Mouse (Mus musculus) kidney, postnatal 0 days (tissue): ENCODE results near the gene Slc35a1. TPM values are rescaled to one million over a fixed set of nuclear protein-coding genes. Genes with fewer than 3 reads are reported as not detected.

Source experiments
- ATAC-seq: fragments of 200-750 bp; cut with Nextera tagmentation; replicated peaks from 2 replicates; pipeline ENCODE4 v1.8.0; 2017; ENCODE audit warnings: low read depth, moderate number of reproducible peaks, moderate TSS enrichment, moderate library complexity; ENCODE audit not compliant: low FRiP score
- DNase-seq: peaks from one replicate; pipeline ENCODE4 v3.0.0-alpha.2; 2016; ENCODE audit warnings: low spot score
- H3K27ac ChIP-seq: fragments of 300-500 bp; sonication (generic); 2 replicates; pipeline ENCODE4 v1.5.1; 2014; ENCODE audit warnings: mild to moderate bottlenecking
- H3K27me3 ChIP-seq: fragments of 300-500 bp; sonication (generic); 2 replicates; pipeline ENCODE4 v1.6.1; 2014; ENCODE audit warnings: low read length, mixed read lengths; ENCODE audit not compliant: insufficient read depth
- H3K36me3 ChIP-seq: fragments of 300-500 bp; sonication (generic); 2 replicates; pipeline ENCODE4 v1.6.1; 2014; ENCODE audit warnings: low read length, mixed read lengths; ENCODE audit not compliant: insufficient read depth
- H3K4me1 ChIP-seq: fragments of 300-500 bp; sonication (generic); replicated peaks from 2 replicates; pipeline ENCODE4 v1.6.1; 2014; ENCODE audit warnings: antibody characterized with exemption, low read length, mixed read lengths; ENCODE audit not compliant: insufficient read depth
- H3K4me2 ChIP-seq: fragments of 300-500 bp; sonication (generic); 2 replicates; pipeline ENCODE4 v1.6.1; 2014; ENCODE audit warnings: mild to moderate bottlenecking, low read length, moderate library complexity, mixed read lengths
- H3K4me3 ChIP-seq: fragments of 300-500 bp; sonication (generic); replicated peaks from 2 replicates; pipeline ENCODE4 v1.5.1; 2014; ENCODE audit warnings: low read depth, low read length
- H3K9ac ChIP-seq: fragments of 300-500 bp; sonication (generic); 2 replicates; pipeline ENCODE4 v1.6.1; 2014; ENCODE audit warnings: low read depth, low read length
- H3K9me3 ChIP-seq: fragments of 300-500 bp; sonication (generic); replicated peaks from 2 replicates; pipeline ENCODE4 v1.6.1; 2016; ENCODE audit warnings: low read length, inconsistent platforms, mixed read lengths
- CTCF ChIP-seq: IDR thresholded peaks from 2 replicates; pipeline ENCODE4 v1.5.1; 2016; ENCODE audit warnings: antibody characterized with exemption, low read depth, mild to moderate bottlenecking, moderate library complexity
- WGBS: fragments of 180-500 bp; shearing (Covaris S2); extraction: QIAGEN DNeasy Blood & Tissue Kit; methylation state at CpG from one replicate; pipeline ENCODE4 v1.1.7; 2014; 5-methylcytosine and 5-hydroxymethylcytosine counted together
- polyA plus RNA-seq: library from polyadenylated mRNA; unstranded; fragments of >200 nt; fragmentation: Nextera tagmentation; extraction: Ambion mirVana; gene quantifications from 2 replicates; pipeline ENCODE4 v1.2.1, GENCODE M21; 2015

Gene Slc35a1
- polyA plus RNA-seq, 1 experiment from 2014 or later: 34.7 TPM

- Histone ChIP-seq H3K27me3 (no peaks in the 10 kb centered on the region), H3K4me2 (no peak overlapping the region), H3K4me1 (no peaks in the 10 kb centered on the region), H3K36me3 (peaks cover 47% of the 10 kb centered on the region), H3K9ac (no peak overlapping the region), H3K27ac (no peak overlapping the region), H3K4me3 (no peak overlapping the region), H3K9me3 (no peaks in the 10 kb centered on the region)
- WGBS: 87% methylated on average over 6 of the region's 6 CpGs
- ATAC-seq (no peak), DNase-seq (no peak)
- TF ChIP-seq CTCF: no peak
Measured at GRCm38 (mm10) chr4:34661927-34662326, 25.3 kb downstream of the Slc35a1 start.

GRCm38 (mm10) chr4:34661514-34661913, 25.7 kb downstream of the Slc35a1 start:
- Histone ChIP-seq H3K27ac (no peak overlapping the region), H3K27me3 (no peaks in the 10 kb centered on the region), H3K36me3 (peaks cover 47% of the 10 kb centered on the region), H3K9ac (no peak overlapping the region), H3K9me3 (no peaks in the 10 kb centered on the region), H3K4me1 (no peaks in the 10 kb centered on the region), H3K4me3 (no peak overlapping the region), H3K4me2 (no peak overlapping the region)
- no peak for TF ChIP-seq CTCF
- WGBS: 96% methylated on average over 2 of the region's 2 CpGs
- DNase-seq (no peak), ATAC-seq (no peak)

GRCm38 (mm10) chr4:34659012-34659411, 28.2 kb downstream of the Slc35a1 start:
- H3K9ac ChIP-seq: no peak overlapping the region
- H3K27ac ChIP-seq: no peak overlapping the region
- WGBS: 71% methylated on average over 2 of the region's 2 CpGs
- no peak for TF ChIP-seq CTCF
- no peak overlapping the region for H3K4me2 ChIP-seq
- no peaks in the 10 kb centered on the region for H3K27me3 ChIP-seq
- DNase-seq (no peak), ATAC-seq (no peak)
- no peaks in the 10 kb centered on the region for H3K9me3 ChIP-seq
- H3K4me3 ChIP-seq: no peak overlapping the region
- peaks cover 50% of the 10 kb centered on the region for H3K36me3 ChIP-seq
- H3K4me1 ChIP-seq: no peaks in the 10 kb centered on the region

GRCm38 (mm10) chr4:34656101-34656500, 31.1 kb downstream of the Slc35a1 start:
- H3K9me3 ChIP-seq: no peaks in the 10 kb centered on the region
- no peak overlapping the region for H3K27ac ChIP-seq
- H3K9ac ChIP-seq: no peak overlapping the region
- WGBS: 94% methylated on average over 10 of the region's 10 CpGs
- H3K4me2 ChIP-seq: no peak overlapping the region
- no peak overlapping the region for H3K4me3 ChIP-seq
- peaks cover 52% of the 10 kb centered on the region for H3K36me3 ChIP-seq
- H3K4me1 ChIP-seq: no peaks in the 10 kb centered on the region
- DNase-seq (no peak), ATAC-seq (no peak)
- H3K27me3 ChIP-seq: no peaks in the 10 kb centered on the region
- no peak for TF ChIP-seq CTCF

GRCm38 (mm10) chr4:34653179-34653578, 34.1 kb downstream of the Slc35a1 start:
- no peak overlapping the region for H3K4me2 ChIP-seq
- DNase-seq: no peak
- H3K9ac ChIP-seq: no peak overlapping the region
- peaks cover 36% of the 10 kb centered on the region for H3K36me3 ChIP-seq
- H3K4me1 ChIP-seq: no peaks in the 10 kb centered on the region
- ATAC-seq: no peak
- no peaks in the 10 kb centered on the region for H3K27me3 ChIP-seq
- no peaks in the 10 kb centered on the region for H3K9me3 ChIP-seq
- no peak overlapping the region for H3K4me3 ChIP-seq
- 87% methylated on average over 7 of the region's 7 CpGs for WGBS
- no peak for TF ChIP-seq CTCF
- no peak overlapping the region for H3K27ac ChIP-seq

- no peaks in the 10 kb centered on the region for H3K27me3 ChIP-seq
- H3K36me3 ChIP-seq: peaks cover 31% of the 10 kb centered on the region
- TF ChIP-seq CTCF: no peak
- no peak overlapping the region for H3K27ac ChIP-seq
- no peak overlapping the region for H3K9ac ChIP-seq
- no peaks in the 10 kb centered on the region for H3K9me3 ChIP-seq
- no peak overlapping the region for H3K4me3 ChIP-seq
- DNase-seq (no peak), ATAC-seq (no peak)
- no peak overlapping the region for H3K4me2 ChIP-seq
- no peaks in the 10 kb centered on the region for H3K4me1 ChIP-seq
Measured at GRCm38 (mm10) chr4:34644779-34645178, 42.5 kb downstream of the Slc35a1 start.

- Histone ChIP-seq H3K9me3 (no peaks in the 10 kb centered on the region), H3K9ac (no peak overlapping the region), H3K36me3 (peaks cover 19% of the 10 kb centered on the region; the same call in 1 of the 2 replicates), H3K27ac (no peak overlapping the region), H3K4me2 (no peak overlapping the region), H3K27me3 (no peaks in the 10 kb centered on the region), H3K4me3 (no peak overlapping the region), H3K4me1 (no peaks in the 10 kb centered on the region)
- no peak for TF ChIP-seq CTCF
- DNase-seq: no peak
- no peak for ATAC-seq
- 94% methylated on average over 3 of the region's 3 CpGs for WGBS
Measured at GRCm38 (mm10) chr4:34640731-34641130, 46.5 kb downstream of the Slc35a1 start.
